9 mouse cellular contexts compared by ENCODE assay signal in genomic region chr10:44702108-44702507, GRCm38 (mm10).
DNase-seq lines count a peak whose midpoint lies in the region; ATAC-seq and TF ChIP-seq lines count a peak whose summit lies in the region.
"Had no signal": no experiment of that assay in that cellular context is flagged by ENCODE, and none has a peak within 500 bp of the region (broad histone marks: within the 10 kb centered on the region; RNA-seq: fewer than 3 reads in every experiment).

No protein-coding gene starts in this region.

- H3K4me3 ChIP-seq in brown adipose tissue, adult 24 weeks (ENCODE audit: insufficient read depth, low read depth, low read length): no peak overlapping the region
- H3K4me3 ChIP-seq in limb, embryonic 15.5 days: no peak overlapping the region
- no peak overlapping the region for H3K4me3 ChIP-seq in left cerebral cortex, adult 2 months
- H3K4me3 ChIP-seq: neural tube, embryonic 15.5 days had no signal

- no peak overlapping the region for H3K9ac ChIP-seq in limb, embryonic 15.5 days
- H3K9ac ChIP-seq: neural tube, embryonic 15.5 days had no signal

- no peaks in the 10 kb centered on the region for H3K27me3 ChIP-seq in limb, embryonic 15.5 days
- H3K27me3 ChIP-seq: neural tube, embryonic 15.5 days had no signal

- WGBS in limb, embryonic 15.5 days: 43% methylated on average over 5 of the region's 5 CpGs

- peaks cover 2% of the 10 kb centered on the region; the same call in 1 of the 2 replicates for H3K4me1 ChIP-seq in brown adipose tissue, adult 24 weeks (ENCODE audit: control insufficient read depth, insufficient read depth, insufficient read length, low read length)
- 0 out of 2 replicates have a peak, but pooled peaks cover 5% of the 10 kb centered on the region for H3K4me1 ChIP-seq in limb, embryonic 15.5 days
- H3K4me1 ChIP-seq: neural tube, embryonic 15.5 days had no signal

- DNase-seq in layer of hippocampus, adult 11-12 months (ENCODE audit: low spot score): peak; percentile 31
- DNase-seq in layer of hippocampus, postnatal 25 days (ENCODE audit: extremely low spot score in 1 of 2, low spot score in 1 of 2): no peak
- DNase-seq in left cerebral cortex, adult 2 months (ENCODE audit: extremely low spot score in 1 of 2, low spot score in 2 of 2): no peak
- no peak for DNase-seq in left cerebral cortex, adult 11 months (ENCODE audit: low spot score)
- no peak for DNase-seq in urinary bladder, postnatal 25 days (ENCODE audit: low spot score)

- H3K27ac ChIP-seq in brown adipose tissue, adult 24 weeks (replicated peaks; ENCODE audit: low read depth, low read length): peak overlapping the region; percentile 66
- H3K27ac ChIP-seq in limb, embryonic 15.5 days: no peak overlapping the region
- H3K27ac ChIP-seq in left cerebral cortex, adult 2 months: no peak overlapping the region
- H3K27ac ChIP-seq: neural tube, embryonic 15.5 days had no signal

- no peak overlapping the region for H3K4me2 ChIP-seq in limb, embryonic 15.5 days
- H3K4me2 ChIP-seq: neural tube, embryonic 15.5 days had no signal

- no peaks in the 10 kb centered on the region for H3K9me3 ChIP-seq in limb, embryonic 15.5 days
- H3K9me3 ChIP-seq: neural tube, embryonic 15.5 days had no signal

- ATAC-seq in limb, embryonic 15.5 days (ENCODE audit: insufficient number of reproducible peaks, low FRiP score, low TSS enrichment, low read depth): peak; percentile 40; the same call in 1 of the 2 replicates
- peak; percentile 96 for ATAC-seq in megakaryocyte, adult 5-6 weeks (ENCODE audit: poor library complexity, severe bottlenecking)

- TF ChIP-seq CTCF in left cerebral cortex, adult 2 months (IDR thresholded peaks at IDR 0.05): no peak

- no peaks in the 10 kb centered on the region for H3K36me3 ChIP-seq in limb, embryonic 15.5 days
- H3K36me3 ChIP-seq: neural tube, embryonic 15.5 days had no signal

- intact Hi-C loops in left cerebral cortex, adult 2 months (cut with DNase I): no loop called here
